Mouse (Mus musculus) liver, postnatal 0 days (tissue): ENCODE data around the gene Ndufaf2.

Source experiments
- CTCF ChIP-seq: sonication (generic); IDR thresholded peaks from 2 replicates; pipeline ENCODE4 v1.5.1; 2016; ENCODE audit warnings: antibody characterized with exemption, low read depth
- EP300 ChIP-seq: IDR thresholded peaks from 2 replicates; pipeline ENCODE4 v1.6.1; 2016; ENCODE audit warnings: antibody characterized with exemption, low read depth, mild to moderate bottlenecking

DNA sequence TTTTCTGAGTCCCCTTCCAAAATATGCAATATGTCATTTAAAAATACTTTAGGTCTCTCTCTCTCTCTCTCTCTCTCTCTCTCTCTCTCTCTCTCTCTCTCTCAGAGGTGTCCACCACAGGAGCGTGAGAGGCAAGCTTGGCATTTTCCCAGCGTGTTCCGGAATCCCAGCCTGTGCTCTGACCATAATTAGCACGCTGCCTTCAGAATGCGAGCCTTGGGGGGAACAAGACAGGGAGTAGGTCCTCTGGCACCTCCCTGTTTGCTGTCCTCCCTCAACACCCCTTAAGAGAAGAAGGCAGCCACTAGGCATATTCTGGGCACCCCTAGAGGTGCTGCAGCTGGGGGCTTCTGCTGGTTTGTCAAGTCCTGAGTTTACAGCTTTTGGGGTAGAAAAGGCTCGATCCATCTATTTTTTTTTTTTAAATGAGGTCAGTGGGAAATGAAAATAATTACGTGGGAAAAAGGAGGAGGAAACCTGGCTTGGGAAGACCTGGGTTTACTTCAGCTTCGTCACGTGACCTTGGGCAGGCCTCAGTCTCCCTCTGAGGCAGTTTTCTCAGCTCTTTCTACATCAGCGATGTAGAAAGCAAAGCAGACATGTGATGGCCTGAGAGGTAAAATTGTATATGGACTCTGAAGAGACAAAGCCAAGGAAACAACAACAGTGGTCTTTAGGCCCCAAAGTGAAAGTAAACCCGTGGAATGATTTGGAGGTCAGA lies 187.8 kb downstream of the Ndufaf2 start:
- TF ChIP-seq EP300 (no peak), CTCF (no peak)
